Mouse (Mus musculus) cerebellum, adult 2 months (tissue): ENCODE measurements at regions not wholly inside any gene's neighbourhood (a gene's known extent, or its start where the extent isn't known, plus 50 kb on each side); places are given as distances from the start of the nearest gene placed in this dataset.

Experiments
- DNase-seq, 2 experiments: peaks; one replicate each; pipeline ENCODE4 v3.0.0; 2021
- H3K27ac ChIP-seq: fragments of 200-500 bp; 2 replicates; pipeline ENCODE4 v1.5.1; 2012; ENCODE audit warnings: low read length, control low read depth, inconsistent platforms; ENCODE audit not compliant: insufficient read depth
- H3K27me3 ChIP-seq: fragments of 200-500 bp; 2 replicates; pipeline ENCODE4 v1.6.1; 2012; ENCODE audit warnings: inconsistent platforms, mild to moderate bottlenecking, low read length, moderate library complexity; ENCODE audit not compliant: control insufficient read depth, insufficient read depth
- H3K4me1 ChIP-seq: fragments of 200-500 bp; 2 replicates; pipeline ENCODE4 v1.6.1; 2011; ENCODE audit warnings: low read length; ENCODE audit not compliant: control insufficient read depth, insufficient read depth
- H3K4me3 ChIP-seq: fragments of 200-500 bp; replicated peaks from 2 replicates; pipeline ENCODE3; 2011; ENCODE audit warnings: mild to moderate bottlenecking, low read depth, low read length, control low read depth; ENCODE audit not compliant: insufficient read depth
- CTCF ChIP-seq: fragments of 200-500 bp; IDR thresholded peaks from 2 replicates; pipeline ENCODE4 v1.5.1; 2011; ENCODE audit warnings: low read depth, mild to moderate bottlenecking, control low read depth, low read length, moderate library complexity, borderline replicate concordance; ENCODE audit not compliant: insufficient read depth
- POLR2A ChIP-seq: fragments of 200-500 bp; IDR thresholded peaks from 2 replicates; pipeline ENCODE4 v1.6.1; 2011; ENCODE audit warnings: low read length, control low read depth, borderline replicate concordance; ENCODE audit not compliant: insufficient read depth
- WGBS: fragments of 180-500 bp; shearing (Covaris S2); methylation state at CpG from one replicate; pipeline ENCODE4 v1.1.7; 2018; 5-methylcytosine and 5-hydroxymethylcytosine counted together

- TF ChIP-seq POLR2A (no peak), CTCF (no peak)
- H3K27ac ChIP-seq = no peak overlapping the region
- H3K4me1 ChIP-seq = no peaks in the 10 kb centered on the region
- 85% methylated on average over 10 of the region's 10 CpGs for WGBS
- no peaks in the 10 kb centered on the region for H3K27me3 ChIP-seq
- no peak overlapping the region for H3K4me3 ChIP-seq
- DNase-seq = no peak
These were observed 407.5 kb downstream of the Klf5 start for GRCm38 (mm10) chr14:99706004-99706403.

- no peak for DNase-seq
- H3K27me3 ChIP-seq = no peaks in the 10 kb centered on the region
- no peaks in the 10 kb centered on the region for H3K4me1 ChIP-seq
- TF ChIP-seq CTCF (no peak), POLR2A (no peak)
- no peak overlapping the region for H3K27ac ChIP-seq
- 38% methylated on average over 2 of the region's 2 CpGs for WGBS
- no peak overlapping the region for H3K4me3 ChIP-seq
These were observed 409.6 kb downstream of the Klf5 start for GRCm38 (mm10) chr14:99708066-99708465.

GRCm38 (mm10) chr14:99709764-99710163 lies 411.3 kb downstream of the Klf5 start:
- 59% methylated on average over 2 of the region's 2 CpGs for WGBS
- H3K4me3 ChIP-seq = no peak overlapping the region
- no peak overlapping the region for H3K27ac ChIP-seq
- TF ChIP-seq CTCF (no peak), POLR2A (no peak)
- DNase-seq = no peak
- H3K27me3 ChIP-seq = no peaks in the 10 kb centered on the region
- no peaks in the 10 kb centered on the region for H3K4me1 ChIP-seq

- TF ChIP-seq CTCF (no peak), POLR2A (no peak)
- WGBS = 92% methylated on average over 12 of the region's 12 CpGs
- DNase-seq = no peak
- Histone ChIP-seq H3K27me3 (no peaks in the 10 kb centered on the region), H3K27ac (no peak overlapping the region), H3K4me1 (no peaks in the 10 kb centered on the region), H3K4me3 (no peak overlapping the region)
These were observed 412.2 kb downstream of the Klf5 start for GRCm38 (mm10) chr14:99710656-99711177.

GRCm38 (mm10) chr14:99712624-99713023 lies 414.1 kb downstream of the Klf5 start:
- WGBS = 89% methylated on average over 7 of the region's 7 CpGs
- TF ChIP-seq CTCF (no peak), POLR2A (no peak)
- DNase-seq = no peak

GRCm38 (mm10) chr14:99713069-99713830 lies 414.8 kb downstream of the Klf5 start:
- H3K4me1 ChIP-seq = no peaks in the 10 kb centered on the region

More at GRCm38 (mm10) chr14:99712624-99713023, 414.1 kb downstream of the Klf5 start:
- Histone ChIP-seq H3K4me1 (no peaks in the 10 kb centered on the region), H3K27ac (no peak overlapping the region), H3K27me3 (no peaks in the 10 kb centered on the region), H3K4me3 (no peak overlapping the region)

GRCm38 (mm10) chr14:99733474-99734199 lies 435.1 kb downstream of the Klf5 start:
- no peak for TF ChIP-seq CTCF
- TF ChIP-seq POLR2A = no peak
- Histone ChIP-seq H3K27me3 (no peaks in the 10 kb centered on the region), H3K4me1 (no peaks in the 10 kb centered on the region), H3K27ac (no peak overlapping the region), H3K4me3 (no peak overlapping the region)
- WGBS = 79% methylated on average over 7 of the region's 7 CpGs
- no peak for DNase-seq

More at GRCm38 (mm10) chr14:99713069-99713830, 414.8 kb downstream of the Klf5 start:
- no peak for DNase-seq
- Histone ChIP-seq H3K27ac (no peak overlapping the region), H3K27me3 (no peaks in the 10 kb centered on the region), H3K4me3 (no peak overlapping the region)
- TF ChIP-seq CTCF (no peak), POLR2A (no peak)
- 88% methylated on average over 8 of the region's 8 CpGs for WGBS
